Mouse (Mus musculus) limb, embryonic 12.5 days (tissue): ENCODE measurements around the gene Slain2. TPM values are rescaled to one million over a fixed set of nuclear protein-coding genes. Genes with fewer than 3 reads are reported as not detected.

ENCODE experiments used
- ATAC-seq: fragments of 200-750 bp; cut with Nextera tagmentation; 2 replicates; pipeline ENCODE4 v1.8.0; 2017; ENCODE audit warnings: low read depth, moderate TSS enrichment; ENCODE audit not compliant: insufficient number of reproducible peaks, insufficient read depth, low FRiP score, low TSS enrichment
- H3K27ac ChIP-seq: fragments of 300-500 bp; sonication (generic); 2 replicates; pipeline ENCODE4 v1.5.1; 2016; ENCODE audit warnings: mild to moderate bottlenecking, moderate library complexity
- H3K27me3 ChIP-seq: fragments of 300-500 bp; sonication (generic); 2 replicates; pipeline ENCODE4 v1.6.1; 2016; ENCODE audit warnings: mild to moderate bottlenecking, moderate library complexity
- H3K36me3 ChIP-seq: fragments of 300-500 bp; sonication (generic); 2 replicates; pipeline ENCODE4 v1.6.1; 2016; ENCODE audit warnings: mild to moderate bottlenecking, moderate library complexity
- H3K4me1 ChIP-seq: fragments of 300-500 bp; sonication (generic); replicated peaks from 2 replicates; pipeline ENCODE4 v1.6.1; 2016
- H3K4me2 ChIP-seq: fragments of 300-500 bp; sonication (generic); 2 replicates; pipeline ENCODE4 v1.6.1; 2016; ENCODE audit warnings: mild to moderate bottlenecking, moderate library complexity
- H3K4me3 ChIP-seq: fragments of 300-500 bp; sonication (generic); replicated peaks from 2 replicates; pipeline ENCODE4 v1.5.1; 2016; ENCODE audit warnings: mild to moderate bottlenecking
- H3K9ac ChIP-seq: fragments of 300-500 bp; sonication (generic); replicated peaks from 2 replicates; pipeline ENCODE4 v1.6.1; 2016; ENCODE audit warnings: mild to moderate bottlenecking, moderate library complexity
- H3K9me3 ChIP-seq: fragments of 300-500 bp; sonication (generic); 2 replicates; pipeline ENCODE4 v1.6.1; 2016; ENCODE audit warnings: mild to moderate bottlenecking, moderate library complexity
- WGBS: fragments of 180-500 bp; shearing (Covaris S2); methylation state at CpG from one replicate; pipeline ENCODE4 v1.1.7; 2016; 5-methylcytosine and 5-hydroxymethylcytosine counted together
- polyA plus RNA-seq: library from polyadenylated mRNA; unstranded; fragments of >200 nt; fragmentation: Nextera tagmentation; extraction: Ambion mirVana; gene quantifications from 2 replicates; pipeline ENCODE4 v1.2.1, GENCODE M21; 2016

The Slain2 gene
- polyA plus RNA-seq, 1 experiment from 2014 or later: 21.2 TPM

DNA sequence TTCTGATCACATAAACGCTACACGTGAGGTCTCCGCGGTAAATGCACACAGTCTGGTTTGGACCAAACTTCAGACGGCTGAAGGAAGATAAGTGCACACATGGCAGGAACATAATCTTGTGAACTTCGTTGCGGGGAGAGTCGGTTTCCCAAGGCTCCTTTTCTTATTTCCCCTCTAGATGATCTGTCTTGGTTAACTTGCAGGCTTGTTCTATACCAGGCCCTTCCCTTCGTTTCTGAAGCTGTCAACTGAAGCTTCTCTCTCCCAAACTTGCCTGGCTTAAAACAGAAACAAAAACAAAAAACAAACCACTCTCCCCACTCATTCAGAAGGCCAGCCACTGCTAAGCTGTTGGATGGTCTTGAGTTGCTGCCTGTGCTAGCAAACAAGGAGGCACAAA is 100.6 kb downstream of the Slain2 start:
- Histone ChIP-seq H3K4me2 (no peak overlapping the region), H3K27ac (no peak overlapping the region), H3K9me3 (no peaks in the 10 kb centered on the region), H3K4me3 (no peak overlapping the region), H3K9ac (no peak overlapping the region), H3K36me3 (no peaks in the 10 kb centered on the region), H3K27me3 (peaks cover 45% of the 10 kb centered on the region), H3K4me1 (peaks cover 21% of the 10 kb centered on the region)
- ATAC-seq: no peak
- WGBS: 26% methylated on average over 9 of the region's 9 CpGs

- peaks cover 33% of the 10 kb centered on the region for H3K36me3 ChIP-seq
- H3K4me3 ChIP-seq: no peak overlapping the region
- H3K9ac ChIP-seq: no peak overlapping the region
- no peaks in the 10 kb centered on the region for H3K4me1 ChIP-seq
- H3K4me2 ChIP-seq: no peak overlapping the region
- no peak for ATAC-seq
- no peaks in the 10 kb centered on the region for H3K27me3 ChIP-seq
- 91% methylated on average over 13 of the region's 13 CpGs for WGBS
- no peaks in the 10 kb centered on the region for H3K9me3 ChIP-seq
- H3K27ac ChIP-seq: no peak overlapping the region
Observed at GRCm38 (mm10) chr5:73023801-73024200, 109.7 kb downstream of the Slain2 start.

Other genes with a start within 250 kb of the Slain2 start
- not detected in 2 replicates for gene Txk, start 161.5 kb upstream of the Slain2 start, polyA plus RNA-seq
- gene Tec, start 45.8 kb upstream of the Slain2 start, polyA plus RNA-seq: 2.5 and 3.4 TPM in 2 replicates
- gene Gm10135, start 60.4 kb downstream of the Slain2 start, polyA plus RNA-seq: not detected in 2 replicates
- gene Slc10a4, start 92.6 kb downstream of the Slain2 start, polyA plus RNA-seq: 0.58 and 0.59 TPM in 2 replicates